In the genomic region with DNA sequence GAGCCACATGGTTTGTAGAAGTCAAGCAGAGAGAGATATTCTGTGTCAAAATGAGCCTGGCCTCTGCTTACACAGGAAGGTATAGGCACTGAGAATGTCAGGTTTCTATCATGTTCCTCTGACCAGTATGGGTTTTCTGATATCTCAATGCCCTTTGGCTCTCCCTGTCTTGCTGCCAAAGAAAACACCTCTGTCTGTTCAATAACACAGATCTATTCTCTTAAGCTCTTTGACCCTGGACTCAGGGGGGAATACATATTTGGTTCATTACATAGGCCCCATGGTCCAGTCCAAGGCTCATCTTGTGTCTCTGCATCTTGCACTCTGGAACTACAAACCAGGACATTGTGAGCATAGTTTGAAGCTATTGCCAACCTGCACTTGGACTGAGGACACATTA, we compare ENCODE assay signal across 18 mouse cellular contexts. TPM values are rescaled to one million over a fixed set of nuclear protein-coding genes. Genes with fewer than 3 reads are reported as not detected.
"Had no signal": no experiment of that assay in that cellular context is flagged by ENCODE, and none has a peak within 500 bp of the region (broad histone marks: within the 10 kb centered on the region; RNA-seq: fewer than 3 reads in every experiment).

A gene (minus strand): TSS at position 213 of the 400 bp plus-strand sequence.

- H3K4me1 ChIP-seq: limb, embryonic 12.5 days; liver, embryonic 13.5 days had no signal

- DNase-seq: kidney, postnatal 4 days; liver, embryonic 13.5 days; lung, embryonic 14.5 days; lung, postnatal 10 days; lung, postnatal 4 days; midbrain, embryonic 14.5 days; right cerebral cortex, adult 18-20 months; right cerebral cortex, postnatal 25 days; thymus, postnatal 4 days had no signal

- H3K36me3 ChIP-seq: kidney, embryonic 15.5 days; limb, embryonic 12.5 days; liver, embryonic 13.5 days; midbrain, embryonic 10.5 days; neural tube, embryonic 15.5 days had no signal

- H3K27ac ChIP-seq: kidney, embryonic 15.5 days; layer of hippocampus, adult 2 months; limb, embryonic 12.5 days; liver, embryonic 13.5 days; midbrain, embryonic 10.5 days; neural tube, embryonic 15.5 days; stomach, postnatal 0 days had no signal

- H3K4me3 ChIP-seq: kidney, embryonic 15.5 days; layer of hippocampus, adult 2 months; limb, embryonic 12.5 days; liver, embryonic 13.5 days; myocyte; neural tube, embryonic 15.5 days had no signal

- H3K4me2 ChIP-seq: kidney, embryonic 15.5 days; limb, embryonic 12.5 days; liver, embryonic 13.5 days; lung, embryonic 14.5 days had no signal

- H3K9ac ChIP-seq: kidney, embryonic 15.5 days; limb, embryonic 12.5 days; liver, embryonic 13.5 days; lung, embryonic 14.5 days; neural tube, embryonic 15.5 days had no signal

- ATAC-seq: inflammation-experienced regulatory T-cells, adult 6 months had no signal

- H3K27me3 ChIP-seq: kidney, embryonic 15.5 days; limb, embryonic 12.5 days; liver, embryonic 13.5 days; neural tube, embryonic 15.5 days had no signal

- H3K9me3 ChIP-seq: kidney, embryonic 15.5 days; limb, embryonic 12.5 days; liver, embryonic 13.5 days; midbrain, embryonic 10.5 days; neural tube, embryonic 15.5 days had no signal

RNA-seq across cellular contexts. Expression of the gene that starts here (rescaled TPM):
- polyA plus RNA-seq: inflammation-experienced regulatory T-cells, adult 6 months; kidney, embryonic 15.5 days; limb, embryonic 12.5 days; lung, embryonic 14.5 days; midbrain, embryonic 10.5 days; midbrain, embryonic 14.5 days; myocyte; neural tube, embryonic 11.5 days; neural tube, embryonic 15.5 days had no signal
